Mouse (Mus musculus) stomach, embryonic 14.5 days (tissue): ENCODE results near the gene Clec12b. TPM values are rescaled to one million over a fixed set of nuclear protein-coding genes. Genes with fewer than 3 reads are reported as not detected.

ENCODE experiments used
- ATAC-seq: fragments of 200-750 bp; cut with Nextera tagmentation; 2 replicates; pipeline ENCODE4 v1.8.0; 2017; ENCODE audit warnings: low read depth, moderate TSS enrichment; ENCODE audit not compliant: insufficient number of reproducible peaks, insufficient read depth, low FRiP score
- H3K27ac ChIP-seq: fragments of 300-500 bp; sonication (generic); 2 replicates; pipeline ENCODE4 v1.5.1; 2014; ENCODE audit warnings: mild to moderate bottlenecking, low read length, moderate library complexity, mixed read lengths
- H3K27me3 ChIP-seq: fragments of 300-500 bp; sonication (generic); 2 replicates; pipeline ENCODE4 v1.6.1; 2014; ENCODE audit warnings: low read length, control low read depth, mixed read lengths; ENCODE audit not compliant: control insufficient read depth, insufficient read depth
- H3K36me3 ChIP-seq: fragments of 300-500 bp; sonication (generic); 2 replicates; pipeline ENCODE4 v1.6.1; 2014; ENCODE audit warnings: mild to moderate bottlenecking, control low read depth, low read length, moderate library complexity, mixed read lengths; ENCODE audit not compliant: control insufficient read depth, insufficient read depth
- H3K4me1 ChIP-seq: fragments of 300-500 bp; sonication (generic); 2 replicates; pipeline ENCODE4 v1.6.1; 2014; ENCODE audit warnings: low read length, control low read depth, mixed read lengths; ENCODE audit not compliant: control insufficient read depth, insufficient read depth
- H3K4me2 ChIP-seq: fragments of 300-500 bp; sonication (generic); replicated peaks from 2 replicates; pipeline ENCODE4 v1.6.1; 2014; ENCODE audit warnings: low read depth, low read length, control low read depth
- H3K4me3 ChIP-seq: fragments of 300-500 bp; sonication (generic); 2 replicates; pipeline ENCODE4 v1.5.1; 2014; ENCODE audit warnings: low read depth, low read length, control low read depth
- H3K9ac ChIP-seq: fragments of 300-500 bp; sonication (generic); replicated peaks from 2 replicates; pipeline ENCODE4 v1.6.1; 2014; ENCODE audit warnings: low read depth, mild to moderate bottlenecking, control low read depth, low read length, moderate library complexity, mixed read lengths
- H3K9me3 ChIP-seq: fragments of 300-500 bp; sonication (generic); 2 replicates; pipeline ENCODE4 v1.6.1; 2016; ENCODE audit warnings: low read depth, low read length, control low read depth; ENCODE audit not compliant: control insufficient read depth
- WGBS: fragments of 180-500 bp; shearing (Covaris S2); extraction: QIAGEN DNeasy Blood & Tissue Kit; methylation state at CpG from one replicate; pipeline ENCODE4 v1.1.7; 2014; 5-methylcytosine and 5-hydroxymethylcytosine counted together
- polyA plus RNA-seq: library from polyadenylated mRNA; unstranded; fragments of >200 nt; fragmentation: Nextera tagmentation; extraction: Ambion mirVana; gene quantifications from 2 replicates; pipeline ENCODE4 v1.2.1, GENCODE M21; 2014

Clec12b gene
- polyA plus RNA-seq, 1 experiment from 2014 or later = not detected

- Histone ChIP-seq H3K4me2 (no peak overlapping the region), H3K9me3 (no peaks in the 10 kb centered on the region), H3K27ac (no peak overlapping the region), H3K4me3 (no peak overlapping the region), H3K9ac (no peak overlapping the region), H3K27me3 (no peaks in the 10 kb centered on the region), H3K36me3 (no peaks in the 10 kb centered on the region), H3K4me1 (no peaks in the 10 kb centered on the region)
- ATAC-seq = no peak
- 29% methylated on average over 2 of the region's 2 CpGs for WGBS
These were observed 7.5 kb upstream of the Clec12b start for GRCm38 (mm10) chr6:129393087-129393720.

- H3K4me2 ChIP-seq = no peak overlapping the region
- ATAC-seq = no peak
- H3K27me3 ChIP-seq = no peaks in the 10 kb centered on the region
- no peak overlapping the region for H3K27ac ChIP-seq
- H3K36me3 ChIP-seq = no peaks in the 10 kb centered on the region
- H3K4me1 ChIP-seq = 0 out of 2 replicates have a peak, but pooled peaks cover 3% of the 10 kb centered on the region
- no peaks in the 10 kb centered on the region for H3K9me3 ChIP-seq
- 76% methylated on average over 4 of the region's 4 CpGs for WGBS
- H3K4me3 ChIP-seq = no peak overlapping the region
- no peak overlapping the region for H3K9ac ChIP-seq
These were observed 674 bp downstream of the Clec12b start for GRCm38 (mm10) chr6:129385000-129385399.

- H3K36me3 ChIP-seq = no peaks in the 10 kb centered on the region
- WGBS = 61% methylated on average over 3 of the region's 3 CpGs
- H3K4me2 ChIP-seq = no peak overlapping the region
- ATAC-seq = no peak
- 0 out of 2 replicates have a peak, but pooled peaks cover 3% of the 10 kb centered on the region for H3K4me1 ChIP-seq
- H3K9me3 ChIP-seq = no peaks in the 10 kb centered on the region
- no peak overlapping the region for H3K27ac ChIP-seq
- H3K9ac ChIP-seq = no peak overlapping the region
- no peak overlapping the region for H3K4me3 ChIP-seq
- H3K27me3 ChIP-seq = no peaks in the 10 kb centered on the region
These were observed 2.2 kb downstream of the Clec12b start for GRCm38 (mm10) chr6:129383466-129383865.

GRCm38 (mm10) chr6:129381736-129382135 is 3.9 kb downstream of the Clec12b start:
- WGBS = 53% methylated on average over 1 of the region's 1 CpGs
- Histone ChIP-seq H3K4me1 (0 out of 2 replicates have a peak, but pooled peaks cover 3% of the 10 kb centered on the region), H3K27me3 (no peaks in the 10 kb centered on the region), H3K36me3 (no peaks in the 10 kb centered on the region), H3K27ac (no peak overlapping the region), H3K9ac (no peak overlapping the region), H3K4me3 (no peak overlapping the region), H3K9me3 (no peaks in the 10 kb centered on the region), H3K4me2 (no peak overlapping the region)
- no peak for ATAC-seq

GRCm38 (mm10) chr6:129380454-129380853 is 5.2 kb downstream of the Clec12b start:
- Histone ChIP-seq H3K27me3 (no peaks in the 10 kb centered on the region), H3K36me3 (no peaks in the 10 kb centered on the region), H3K27ac (no peak overlapping the region), H3K4me3 (no peak overlapping the region), H3K4me1 (0 out of 2 replicates have a peak, but pooled peaks cover 3% of the 10 kb centered on the region), H3K9ac (no peak overlapping the region), H3K4me2 (no peak overlapping the region), H3K9me3 (no peaks in the 10 kb centered on the region)
- ATAC-seq = no peak
- WGBS = 71% methylated on average over 4 of the region's 4 CpGs

DNA sequence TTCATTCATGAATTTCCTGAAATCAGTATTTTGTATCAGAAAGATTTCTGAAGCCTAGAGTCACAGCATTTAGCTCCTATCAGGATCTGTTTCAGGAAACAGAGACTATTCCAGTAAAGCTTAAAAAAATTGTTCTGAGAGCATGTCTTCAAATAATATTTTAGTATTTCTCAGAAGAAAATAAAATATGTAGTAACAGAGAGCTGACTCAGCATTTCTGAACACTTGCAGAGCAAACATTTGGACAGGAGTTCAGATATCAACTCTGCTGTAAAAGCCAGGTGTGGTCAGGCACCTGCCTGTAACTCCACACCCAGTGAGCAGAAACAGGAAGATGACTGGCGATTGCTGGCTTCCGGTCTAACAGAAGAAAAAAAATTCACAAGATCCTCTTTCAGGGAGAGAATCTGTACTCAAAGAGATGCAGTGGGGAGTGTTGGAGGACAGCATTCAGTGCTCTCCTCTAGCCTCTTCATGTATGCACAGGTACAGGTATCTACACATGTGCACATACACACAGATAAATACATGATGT is 10.7 kb downstream of the Clec12b start:
- Histone ChIP-seq H3K27ac (no peak overlapping the region), H3K4me2 (no peak overlapping the region), H3K27me3 (no peaks in the 10 kb centered on the region), H3K4me3 (no peak overlapping the region), H3K9me3 (no peaks in the 10 kb centered on the region), H3K9ac (no peak overlapping the region), H3K4me1 (no peaks in the 10 kb centered on the region), H3K36me3 (no peaks in the 10 kb centered on the region)
- WGBS = 64% methylated on average over 2 of the region's 2 CpGs
- no peak for ATAC-seq

DNA sequence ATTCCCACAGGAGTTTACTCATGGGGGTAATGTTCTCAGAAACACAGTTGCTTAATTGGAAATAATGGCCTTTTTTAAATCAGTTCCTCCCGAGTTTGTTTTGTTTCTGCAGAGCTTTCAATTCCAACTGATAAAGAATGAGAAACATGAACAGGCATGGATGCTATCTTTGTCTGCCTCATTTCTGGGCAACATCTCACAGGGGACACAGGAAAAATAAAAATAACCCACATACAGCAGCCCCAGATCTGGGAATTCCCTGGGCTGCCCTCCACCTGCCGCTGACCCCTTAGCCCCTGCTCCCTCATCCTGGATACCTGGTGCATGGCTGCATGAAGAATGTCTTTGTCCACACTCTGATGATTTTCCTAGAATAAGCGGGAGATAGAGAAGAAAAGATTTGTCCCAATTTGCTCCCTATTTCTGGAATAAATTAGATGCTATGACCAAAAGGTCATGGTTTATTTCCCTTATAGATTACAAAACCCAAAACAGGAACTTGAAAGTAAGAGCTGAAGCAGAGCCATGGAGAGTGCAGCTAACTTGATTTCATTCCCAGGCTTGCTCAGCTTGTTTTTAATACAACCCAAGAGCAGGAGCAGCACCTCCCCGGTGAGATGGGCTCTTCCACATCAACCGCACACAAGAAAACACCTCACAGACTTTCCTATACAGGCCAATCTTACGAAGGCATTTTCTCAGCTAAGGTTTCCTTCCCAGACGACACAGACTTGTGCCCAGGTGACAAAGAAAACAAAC is 16.1 kb downstream of the Clec12b start:
- ATAC-seq = no peak
- Histone ChIP-seq H3K36me3 (no peaks in the 10 kb centered on the region), H3K4me1 (no peaks in the 10 kb centered on the region), H3K4me2 (no peak overlapping the region), H3K27ac (no peak overlapping the region), H3K27me3 (no peaks in the 10 kb centered on the region), H3K9ac (no peak overlapping the region), H3K9me3 (no peaks in the 10 kb centered on the region), H3K4me3 (no peak overlapping the region)
- 63% methylated on average over 7 of the region's 7 CpGs for WGBS

GRCm38 (mm10) chr6:129365959-129366359 is 19.7 kb downstream of the Clec12b start:
- no peak overlapping the region for H3K4me3 ChIP-seq
- no peak overlapping the region for H3K4me2 ChIP-seq
- H3K27ac ChIP-seq = no peak overlapping the region
- 20% methylated on average over 6 of the region's 6 CpGs for WGBS
- no peaks in the 10 kb centered on the region for H3K4me1 ChIP-seq
- H3K36me3 ChIP-seq = no peaks in the 10 kb centered on the region
- no peak overlapping the region for H3K9ac ChIP-seq
- peak; percentile 61 for ATAC-seq
- H3K27me3 ChIP-seq = no peaks in the 10 kb centered on the region
- H3K9me3 ChIP-seq = no peaks in the 10 kb centered on the region
